Mouse (Mus musculus): ENCODE measurements around the gene Nipbl. TPM values are rescaled to one million over a fixed set of nuclear protein-coding genes. Genes with fewer than 3 reads are reported as not detected.

Nipbl gene
- polyA plus RNA-seq, 1 experiment, result 2.9 TPM

DNA sequence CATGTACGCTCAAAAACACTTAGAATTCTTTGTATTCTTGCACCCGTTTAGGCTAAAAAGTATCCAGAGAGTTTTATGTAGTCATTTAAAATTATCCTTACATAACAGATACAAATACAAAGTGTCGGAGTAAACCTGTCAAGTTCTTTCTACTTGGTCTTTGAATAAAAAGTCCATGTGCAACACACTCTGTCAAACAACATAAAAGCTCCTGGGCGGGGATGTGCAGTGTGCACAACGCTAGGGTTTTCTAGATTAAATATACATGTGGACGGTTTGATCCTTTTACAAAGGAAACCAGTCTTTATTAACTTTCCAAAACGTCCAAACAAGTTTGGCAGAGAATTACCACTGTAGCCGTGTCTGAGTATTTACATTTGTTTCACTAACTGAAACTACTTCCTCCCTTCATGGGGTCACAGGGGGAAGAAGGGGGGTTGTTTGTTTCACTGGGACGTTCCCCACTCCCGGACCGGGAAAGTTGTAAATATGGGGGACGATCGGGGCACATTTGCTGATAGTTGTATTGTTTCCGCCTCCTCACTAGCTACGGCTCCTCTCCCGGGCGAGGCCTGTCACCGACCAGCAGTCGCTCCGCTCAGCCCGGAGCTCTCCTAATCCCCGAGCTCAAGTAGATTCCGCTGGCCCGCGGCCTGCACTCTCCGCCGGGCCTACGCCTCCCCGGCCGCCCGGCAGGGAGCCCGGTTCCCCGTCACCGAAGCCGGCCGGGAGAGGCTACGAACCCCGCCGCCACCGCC is 916 bp downstream of the Nipbl start:
- H3K27ac ChIP-seq (ENCODE audit: insufficient read depth, low read depth, low read length), result peak overlapping the region; percentile 94
- peak overlapping the region; percentile 88 for H3K4me3 ChIP-seq (ENCODE audit: low read depth, low read length)
- no peaks in the 10 kb centered on the region; the same call in 1 of the 2 replicates for H3K4me1 ChIP-seq (ENCODE audit: control insufficient read depth, insufficient read depth, insufficient read length, low read length)
- no peaks in the 10 kb centered on the region for H3K36me3 ChIP-seq (ENCODE audit: control insufficient read depth, insufficient read depth, low read length)
- no peak for TF ChIP-seq CTCF (IDR thresholded peaks at IDR 0.05; ENCODE audit: extremely low read depth, insufficient read length, insufficient replicate concordance, low read depth, low read length)
- TF ChIP-seq POLR2A (IDR thresholded peaks at IDR 0.05; ENCODE audit: low read depth, low read length), result peak; percentile 52; the same call in 1 of the 2 replicates
- WGBS, result under 1% methylated on average over 40 of the region's 40 CpGs
- no peaks in the 10 kb centered on the region for H3K27me3 ChIP-seq (ENCODE audit: control insufficient read depth, insufficient read depth, low read length)

DNA sequence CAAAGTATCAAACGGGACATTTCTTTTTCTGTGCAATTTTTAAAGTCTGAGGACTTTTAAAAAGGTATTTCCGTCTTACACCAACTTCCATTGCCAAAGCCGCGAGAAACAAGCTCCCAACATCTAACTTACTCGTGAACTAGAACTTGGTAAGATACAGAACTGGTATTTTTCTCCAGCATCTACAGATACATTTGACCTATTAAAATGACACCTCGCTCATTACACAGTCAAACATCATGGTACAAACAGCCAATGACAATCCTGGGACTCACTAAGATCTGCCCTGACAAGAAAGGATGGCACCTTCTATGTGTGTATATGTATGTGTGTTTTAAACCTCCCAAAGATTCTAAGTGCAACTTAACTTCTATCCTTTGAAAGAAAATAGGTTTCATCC is 1.5 kb downstream of the Nipbl start:
- H3K36me3 ChIP-seq (ENCODE audit: control insufficient read depth, insufficient read depth, low read length), result no peaks in the 10 kb centered on the region
- WGBS, result 0% methylated on average over 6 of the region's 6 CpGs
- no peak overlapping the region; the same call in 1 of the 2 replicates for H3K27ac ChIP-seq (ENCODE audit: insufficient read depth, low read depth, low read length)
- TF ChIP-seq POLR2A (IDR thresholded peaks at IDR 0.05; ENCODE audit: low read depth, low read length) (no peak), CTCF (IDR thresholded peaks at IDR 0.05; ENCODE audit: extremely low read depth, insufficient read length, insufficient replicate concordance, low read depth, low read length) (no peak)
- H3K4me1 ChIP-seq (ENCODE audit: control insufficient read depth, insufficient read depth, insufficient read length, low read length), result no peaks in the 10 kb centered on the region; the same call in 1 of the 2 replicates
- no peak overlapping the region for H3K4me3 ChIP-seq (ENCODE audit: low read depth, low read length)
- no peaks in the 10 kb centered on the region for H3K27me3 ChIP-seq (ENCODE audit: control insufficient read depth, insufficient read depth, low read length)

DNA sequence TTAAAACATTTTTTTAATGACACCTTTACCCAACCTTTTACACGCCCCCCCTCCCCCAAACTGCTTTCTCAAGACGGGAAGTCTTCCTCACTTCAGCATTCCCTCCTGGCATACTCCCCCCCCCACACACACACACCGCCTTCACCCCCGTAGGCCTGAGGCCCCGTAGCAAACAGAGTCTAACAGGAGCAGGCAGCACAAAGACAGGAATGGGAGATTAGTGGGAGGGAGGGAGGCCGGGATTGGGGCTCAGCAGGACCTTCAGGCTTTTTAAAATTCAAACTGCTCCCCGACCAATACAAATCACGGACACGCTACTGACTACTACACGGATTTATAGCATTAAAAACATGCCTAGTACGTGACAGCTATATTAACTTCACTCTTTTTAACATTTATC is 2.1 kb downstream of the Nipbl start:
- 2% methylated on average over 11 of the region's 11 CpGs for WGBS
- H3K27ac ChIP-seq (ENCODE audit: insufficient read depth, low read depth, low read length), result 0 out of 2 replicates have a peak overlapping the region, but pooled peaks have one; percentile 25
- TF ChIP-seq CTCF (IDR thresholded peaks at IDR 0.05; ENCODE audit: extremely low read depth, insufficient read length, insufficient replicate concordance, low read depth, low read length) (no peak), POLR2A (IDR thresholded peaks at IDR 0.05; ENCODE audit: low read depth, low read length) (no peak)
- H3K4me3 ChIP-seq (ENCODE audit: low read depth, low read length), result peak overlapping the region; percentile 55
- no peaks in the 10 kb centered on the region for H3K36me3 ChIP-seq (ENCODE audit: control insufficient read depth, insufficient read depth, low read length)
- H3K27me3 ChIP-seq (ENCODE audit: control insufficient read depth, insufficient read depth, low read length), result no peaks in the 10 kb centered on the region
- no peaks in the 10 kb centered on the region for H3K4me1 ChIP-seq (ENCODE audit: control insufficient read depth, insufficient read depth, insufficient read length, low read length)

DNA sequence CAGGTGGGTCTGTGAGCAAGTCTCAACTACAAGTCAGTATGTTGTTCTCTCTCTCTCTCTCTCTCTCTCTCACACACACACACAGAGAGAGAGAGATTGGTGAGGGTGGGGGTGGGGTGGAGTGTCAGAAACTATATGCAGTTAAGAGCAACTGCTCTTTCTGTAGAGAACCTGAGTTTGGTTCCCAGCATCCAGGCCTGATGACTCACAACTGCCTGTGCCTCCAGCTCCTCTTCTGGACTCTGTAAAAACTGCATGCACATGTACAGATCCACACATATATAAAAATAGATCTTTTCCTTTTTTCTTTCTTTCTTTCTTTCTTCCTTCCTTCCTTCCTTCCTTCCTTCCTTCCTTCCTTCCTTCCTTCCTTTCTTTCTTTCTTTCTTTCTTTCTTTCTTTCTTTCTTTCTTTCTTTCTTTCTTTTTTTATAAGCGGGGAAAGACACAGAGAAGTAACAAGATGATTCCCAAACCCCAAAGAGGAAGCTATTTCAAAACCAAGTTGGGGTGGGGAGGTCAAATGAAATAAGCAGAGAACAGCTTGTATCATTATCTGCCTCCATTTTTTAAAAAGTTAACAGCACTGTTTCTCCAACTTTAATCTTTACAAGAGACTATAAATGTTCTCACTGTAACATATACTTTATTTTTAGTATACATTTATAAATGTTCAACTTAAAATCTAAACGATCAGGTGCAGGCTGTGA is 10.9 kb downstream of the Nipbl start:
- H3K4me3 ChIP-seq (ENCODE audit: low read depth, low read length), result no peak overlapping the region
- WGBS, result 82% methylated on average over 2 of the region's 2 CpGs
- no peaks in the 10 kb centered on the region for H3K36me3 ChIP-seq (ENCODE audit: control insufficient read depth, insufficient read depth, low read length)
- H3K27ac ChIP-seq (ENCODE audit: insufficient read depth, low read depth, low read length), result no peak overlapping the region
- peaks cover 7% of the 10 kb centered on the region; the same call in 1 of the 2 replicates for H3K4me1 ChIP-seq (ENCODE audit: control insufficient read depth, insufficient read depth, insufficient read length, low read length)
- no peaks in the 10 kb centered on the region for H3K27me3 ChIP-seq (ENCODE audit: control insufficient read depth, insufficient read depth, low read length)
- TF ChIP-seq CTCF (IDR thresholded peaks at IDR 0.05; ENCODE audit: extremely low read depth, insufficient read length, insufficient replicate concordance, low read depth, low read length) (no peak), POLR2A (IDR thresholded peaks at IDR 0.05; ENCODE audit: low read depth, low read length) (no peak)

DNA sequence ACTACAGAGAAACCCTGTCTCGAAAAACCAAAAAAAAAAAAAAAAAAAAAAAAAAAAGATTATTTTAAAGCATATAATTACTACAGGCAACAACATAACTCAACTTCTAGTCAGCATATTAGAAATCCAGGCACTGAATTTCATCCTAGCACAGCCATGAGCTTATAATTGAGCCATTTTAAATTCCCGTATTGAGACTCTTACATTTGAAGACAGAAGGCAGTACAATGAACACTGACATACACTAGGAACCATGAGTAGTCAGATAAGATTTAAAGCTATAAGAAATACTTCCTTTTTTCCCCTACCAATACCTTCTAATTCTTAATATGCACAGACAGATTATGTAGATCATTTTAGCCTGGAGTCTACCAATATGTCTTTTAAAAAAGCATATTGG is 11.7 kb downstream of the Nipbl start:
- WGBS, result 89% methylated on average over 2 of the region's 2 CpGs
- Histone ChIP-seq H3K27me3 (ENCODE audit: control insufficient read depth, insufficient read depth, low read length) (no peaks in the 10 kb centered on the region), H3K4me3 (ENCODE audit: low read depth, low read length) (no peak overlapping the region), H3K27ac (ENCODE audit: insufficient read depth, low read depth, low read length) (no peak overlapping the region), H3K4me1 (ENCODE audit: control insufficient read depth, insufficient read depth, insufficient read length, low read length) (peaks cover 7% of the 10 kb centered on the region; the same call in 1 of the 2 replicates), H3K36me3 (ENCODE audit: control insufficient read depth, insufficient read depth, low read length) (no peaks in the 10 kb centered on the region)
- no peak for TF ChIP-seq POLR2A (IDR thresholded peaks at IDR 0.05; ENCODE audit: low read depth, low read length)
- TF ChIP-seq CTCF (IDR thresholded peaks at IDR 0.05; ENCODE audit: extremely low read depth, insufficient read length, insufficient replicate concordance, low read depth, low read length), result no peak

DNA sequence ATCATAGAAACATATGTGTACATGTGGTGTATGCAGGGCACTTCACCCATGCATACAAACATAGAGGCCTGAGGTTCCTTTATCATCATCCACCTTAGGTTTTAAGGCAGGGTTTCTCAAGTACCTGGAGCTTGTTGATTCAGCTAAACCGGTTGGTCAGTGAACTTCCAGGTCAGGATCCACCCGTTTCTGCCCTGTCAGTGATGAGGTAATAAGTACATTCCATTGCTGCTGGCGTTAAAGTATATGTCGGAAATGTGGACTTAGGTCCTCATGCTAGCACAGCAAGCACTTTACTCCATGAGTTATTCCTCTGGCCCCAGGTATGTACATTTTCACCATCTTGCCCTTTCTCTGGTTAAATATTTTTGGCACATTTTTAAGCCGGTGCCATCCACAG is 14.8 kb downstream of the Nipbl start:
- WGBS, result 46% methylated on average over 5 of the region's 5 CpGs
- TF ChIP-seq CTCF (IDR thresholded peaks at IDR 0.05; ENCODE audit: extremely low read depth, insufficient read length, insufficient replicate concordance, low read depth, low read length) (no peak), POLR2A (IDR thresholded peaks at IDR 0.05; ENCODE audit: low read depth, low read length) (no peak)
- Histone ChIP-seq H3K4me1 (ENCODE audit: control insufficient read depth, insufficient read depth, insufficient read length, low read length) (peaks cover 7% of the 10 kb centered on the region; the same call in 1 of the 2 replicates), H3K27ac (ENCODE audit: insufficient read depth, low read depth, low read length) (peak overlapping the region; percentile 48; the same call in 1 of the 2 replicates), H3K27me3 (ENCODE audit: control insufficient read depth, insufficient read depth, low read length) (no peaks in the 10 kb centered on the region), H3K36me3 (ENCODE audit: control insufficient read depth, insufficient read depth, low read length) (no peaks in the 10 kb centered on the region), H3K4me3 (ENCODE audit: low read depth, low read length) (no peak overlapping the region)

DNA sequence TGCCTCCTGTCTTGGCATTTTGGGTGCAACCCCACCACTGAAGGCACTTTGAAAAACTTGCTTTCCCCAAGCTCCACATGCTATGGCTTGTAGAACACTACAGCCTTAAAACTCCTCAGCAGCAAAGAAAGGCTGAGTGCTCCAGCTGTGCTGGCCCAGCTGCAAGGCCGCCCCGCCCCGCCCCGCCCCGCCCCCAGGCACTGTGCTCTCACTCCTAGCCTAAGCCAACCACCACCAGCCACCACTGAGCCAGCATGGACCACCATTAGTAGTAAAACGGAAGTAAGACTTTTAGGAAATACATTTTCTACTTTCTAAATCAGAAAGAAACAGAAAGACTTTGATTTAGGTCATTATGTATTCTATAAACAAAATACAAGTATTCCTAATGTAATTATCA is 23.4 kb downstream of the Nipbl start:
- WGBS, result 29% methylated on average over 6 of the region's 6 CpGs
- Histone ChIP-seq H3K36me3 (ENCODE audit: control insufficient read depth, insufficient read depth, low read length) (0 out of 2 replicates have a peak, but pooled peaks cover 2% of the 10 kb centered on the region), H3K4me3 (ENCODE audit: low read depth, low read length) (no peak overlapping the region), H3K27me3 (ENCODE audit: control insufficient read depth, insufficient read depth, low read length) (no peaks in the 10 kb centered on the region), H3K27ac (ENCODE audit: insufficient read depth, low read depth, low read length) (no peak overlapping the region), H3K4me1 (ENCODE audit: control insufficient read depth, insufficient read depth, insufficient read length, low read length) (peaks cover 6% of the 10 kb centered on the region; the same call in 1 of the 2 replicates)
- TF ChIP-seq CTCF (IDR thresholded peaks at IDR 0.05; ENCODE audit: extremely low read depth, insufficient read length, insufficient replicate concordance, low read depth, low read length), result no peak
- no peak for TF ChIP-seq POLR2A (IDR thresholded peaks at IDR 0.05; ENCODE audit: low read depth, low read length)

All from small intestine, adult 2 months (tissue).